Mouse (Mus musculus) erythroblast, embryonic 14.5 days (primary cell): ENCODE results near the gene Camk1d.

Experiments used
- GATA1 ChIP-seq: IDR thresholded peaks from 2 replicates; pipeline ENCODE4 v1.6.1; 2012; ENCODE audit warnings: low read length, inconsistent platforms, mixed read lengths
- TAL1 ChIP-seq: IDR thresholded peaks from 3 replicates; pipeline ENCODE4 v1.6.1; 2012; ENCODE audit warnings: low read length, inconsistent platforms, mixed read lengths

DNA sequence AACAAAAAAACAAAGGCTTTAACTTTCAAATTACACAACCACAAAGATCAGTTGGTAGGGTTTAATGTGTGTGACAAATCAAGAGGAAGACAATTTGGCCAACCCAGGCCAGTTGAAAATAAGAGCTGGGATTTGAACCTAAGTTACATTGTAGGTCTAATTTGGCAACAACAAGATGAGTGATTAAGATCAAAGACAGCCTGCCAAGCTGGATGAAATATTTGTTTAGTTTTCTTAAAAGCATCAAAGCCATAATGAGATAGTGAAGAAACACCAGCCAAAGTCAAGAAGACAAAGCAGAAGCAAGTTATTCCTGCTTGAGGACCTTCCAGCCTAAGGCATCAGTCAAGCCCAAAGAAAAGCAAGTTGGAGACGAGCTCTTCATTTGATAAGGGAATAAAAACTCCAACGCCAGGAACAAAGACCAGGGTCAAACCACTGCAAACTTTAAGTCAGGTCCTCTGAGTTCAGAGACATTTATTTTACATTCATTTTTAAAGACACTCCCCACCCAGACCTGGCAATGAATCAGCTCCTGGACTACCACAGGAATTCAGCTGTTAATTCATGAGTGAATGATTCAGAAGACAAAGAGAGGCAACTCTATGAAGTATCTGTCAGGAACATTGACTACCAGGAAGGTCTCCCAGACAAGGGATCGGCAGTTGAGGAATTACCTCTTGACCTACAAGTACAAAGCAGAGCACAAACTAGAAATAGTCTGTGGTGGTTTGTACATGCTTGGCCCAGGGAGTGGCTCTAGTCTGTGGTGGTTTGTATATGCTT is 19.2 kb upstream of the Camk1d start:
- no peak for TF ChIP-seq GATA1
- TF ChIP-seq TAL1, result no peak
